Mouse (Mus musculus): ENCODE measurements around the gene Ccl3.

DNA sequence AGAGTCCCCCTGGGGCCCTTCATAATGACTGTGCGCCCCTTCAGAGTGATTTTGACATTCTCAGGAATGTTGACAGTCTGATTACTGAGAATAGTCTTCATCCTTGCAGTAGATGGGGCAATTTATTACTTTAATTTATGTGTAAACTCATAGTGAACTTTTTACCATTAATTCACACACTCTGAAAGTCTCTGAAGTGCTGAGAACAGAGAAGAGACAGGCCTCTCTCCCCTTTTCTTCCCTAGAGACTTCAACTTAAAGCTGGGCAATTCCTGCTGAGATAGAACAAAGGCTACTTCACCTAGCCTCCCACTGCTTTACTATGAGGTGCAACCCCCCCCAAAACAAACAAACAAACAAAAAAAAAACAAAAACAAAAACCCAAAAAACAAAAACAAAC is 3.6 kb downstream of the Ccl3 start, which contains the start of gene Rpl9-ps1:
- TF ChIP-seq CTCF (conservative IDR thresholded peaks at IDR 0.05; ENCODE audit: low read length) (no peak), NANOG (IDR thresholded peaks at IDR 0.05; ENCODE audit: borderline replicate concordance, low read length) (no peak)

Data from E14TG2a.4 (cell line).